Mouse (Mus musculus): ENCODE data around the gene Col23a1. TPM values are rescaled to one million over a fixed set of nuclear protein-coding genes. Genes with fewer than 3 reads are reported as not detected.

The Col23a1 gene
- polyA plus RNA-seq, 1 experiment = 0.76 TPM

DNA sequence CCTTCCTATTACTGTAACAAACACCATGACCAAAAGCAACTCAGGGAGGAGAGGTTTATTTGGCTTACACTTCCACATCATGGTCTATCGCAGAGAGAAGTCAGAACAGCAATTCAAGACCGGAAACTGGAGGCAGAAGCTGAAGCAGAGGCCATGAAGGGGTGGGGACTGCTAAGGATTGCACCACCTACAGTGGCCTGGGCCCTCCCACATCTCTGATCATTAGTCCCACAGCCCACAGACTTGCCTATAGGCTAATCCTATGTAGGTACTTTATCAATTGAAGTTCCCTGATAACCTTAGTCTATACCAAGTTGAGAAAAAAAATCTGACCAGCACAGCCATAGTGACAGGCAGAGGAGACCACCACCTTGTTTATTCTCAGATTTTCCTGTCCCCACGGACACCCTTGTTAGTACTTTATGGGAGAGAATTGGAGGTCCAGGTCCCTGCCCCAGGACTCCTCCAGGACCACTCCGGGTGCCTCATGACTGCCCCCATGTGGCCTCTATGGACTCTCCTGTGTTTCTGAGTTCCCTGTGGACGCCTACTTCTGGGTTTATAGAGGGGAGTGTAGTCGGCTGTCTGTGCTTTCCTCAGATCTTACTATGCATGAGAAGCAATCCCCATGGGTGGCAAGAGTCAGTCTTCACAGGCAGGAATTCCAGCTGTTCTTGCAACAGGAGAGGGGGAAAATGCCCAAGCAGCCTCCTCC is 157.1 kb downstream of the Col23a1 start:
- Histone ChIP-seq H3K4me3 (ENCODE audit: low read depth, low read length) (no peak overlapping the region), H3K27ac (ENCODE audit: insufficient read depth, low read length) (no peak overlapping the region), H3K9me3 (replicated peaks; ENCODE audit: control insufficient read depth, insufficient read depth, low read length, poor library complexity, severe bottlenecking) (no peaks in the 10 kb centered on the region), H3K27me3 (ENCODE audit: control insufficient read depth, insufficient read depth, low read length, poor library complexity, severe bottlenecking) (no peaks in the 10 kb centered on the region), H3K4me1 (ENCODE audit: control insufficient read depth, insufficient read depth, low read length) (no peaks in the 10 kb centered on the region), H3K36me3 (ENCODE audit: control insufficient read depth, insufficient read depth, low read length, poor library complexity, severe bottlenecking) (no peaks in the 10 kb centered on the region), H3K9ac (ENCODE audit: low read depth, poor library complexity, severe bottlenecking) (no peak overlapping the region)
- TF ChIP-seq POLR2A (IDR thresholded peaks at IDR 0.05; ENCODE audit: insufficient read depth, low read length) = no peak
- peak; percentile 54 for TF ChIP-seq CTCF (IDR thresholded peaks at IDR 0.05; ENCODE audit: low read depth, low read length)

DNA sequence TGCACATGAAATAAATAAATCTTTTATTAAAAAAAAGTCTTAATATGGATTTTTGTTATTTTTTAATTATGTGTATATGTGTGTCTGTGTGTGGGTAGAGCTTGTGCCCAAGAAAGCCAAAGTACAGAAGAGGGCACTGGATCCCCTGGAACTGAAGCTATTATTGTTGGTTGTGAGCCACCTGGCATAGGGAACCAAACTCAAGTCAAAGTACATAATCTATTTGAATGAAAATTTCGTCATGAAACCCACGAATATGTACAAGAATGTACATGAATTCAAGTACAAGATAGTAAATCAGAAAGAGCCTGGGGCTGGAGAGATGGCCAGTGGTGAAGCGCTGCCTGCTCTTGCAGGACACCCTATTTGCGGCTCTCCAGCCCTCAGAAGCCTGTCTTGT is 158.5 kb downstream of the Col23a1 start:
- no peak for TF ChIP-seq EP300 (IDR thresholded peaks at IDR 0.05; ENCODE audit: insufficient read depth, low read depth, low read length)
- TF ChIP-seq POLR2A (IDR thresholded peaks at IDR 0.05; ENCODE audit: insufficient read depth, low read length) = no peak
- TF ChIP-seq CTCF (IDR thresholded peaks at IDR 0.05; ENCODE audit: low read depth, low read length) = no peak
- no peak overlapping the region for H3K9ac ChIP-seq (ENCODE audit: low read depth, poor library complexity, severe bottlenecking)
- H3K4me3 ChIP-seq (ENCODE audit: low read depth, low read length) = no peak overlapping the region
- no peaks in the 10 kb centered on the region for H3K36me3 ChIP-seq (ENCODE audit: control insufficient read depth, insufficient read depth, low read length, poor library complexity, severe bottlenecking)
- no peak overlapping the region for H3K27ac ChIP-seq (ENCODE audit: insufficient read depth, low read length)
- H3K4me1 ChIP-seq (ENCODE audit: control insufficient read depth, insufficient read depth, low read length) = no peaks in the 10 kb centered on the region
- H3K9me3 ChIP-seq (replicated peaks; ENCODE audit: control insufficient read depth, insufficient read depth, low read length, poor library complexity, severe bottlenecking) = no peaks in the 10 kb centered on the region
- H3K27me3 ChIP-seq (ENCODE audit: control insufficient read depth, insufficient read depth, low read length, poor library complexity, severe bottlenecking) = no peaks in the 10 kb centered on the region

DNA sequence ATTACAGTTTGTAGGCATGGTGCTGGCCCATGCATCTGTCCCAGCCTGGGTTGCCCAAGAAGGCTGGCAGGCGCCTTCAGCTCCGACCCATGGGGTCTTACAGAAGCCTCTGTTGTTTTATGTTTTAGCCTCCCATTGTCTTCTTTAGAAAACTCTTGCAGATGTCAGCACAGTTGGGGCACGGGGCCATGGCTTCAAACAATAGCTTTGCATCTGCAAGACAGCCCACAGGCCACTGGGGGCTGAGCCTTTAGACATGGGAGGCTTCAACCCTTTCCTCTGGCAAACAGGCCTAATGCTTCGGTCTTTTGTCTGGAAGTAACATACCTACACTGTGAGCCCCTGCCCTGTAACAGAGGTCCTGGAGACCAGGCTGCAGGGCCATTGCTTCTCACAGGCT is 159.0 kb downstream of the Col23a1 start:
- H3K27me3 ChIP-seq (ENCODE audit: control insufficient read depth, insufficient read depth, low read length, poor library complexity, severe bottlenecking) = no peaks in the 10 kb centered on the region
- no peaks in the 10 kb centered on the region for H3K4me1 ChIP-seq (ENCODE audit: control insufficient read depth, insufficient read depth, low read length)
- TF ChIP-seq EP300 (IDR thresholded peaks at IDR 0.05; ENCODE audit: insufficient read depth, low read depth, low read length) = no peak
- TF ChIP-seq POLR2A (IDR thresholded peaks at IDR 0.05; ENCODE audit: insufficient read depth, low read length) = no peak
- no peak for TF ChIP-seq CTCF (IDR thresholded peaks at IDR 0.05; ENCODE audit: low read depth, low read length)
- H3K4me3 ChIP-seq (ENCODE audit: low read depth, low read length) = no peak overlapping the region
- H3K27ac ChIP-seq (ENCODE audit: insufficient read depth, low read length) = no peak overlapping the region
- no peaks in the 10 kb centered on the region for H3K36me3 ChIP-seq (ENCODE audit: control insufficient read depth, insufficient read depth, low read length, poor library complexity, severe bottlenecking)
- no peak overlapping the region for H3K9ac ChIP-seq (ENCODE audit: low read depth, poor library complexity, severe bottlenecking)
- no peaks in the 10 kb centered on the region for H3K9me3 ChIP-seq (replicated peaks; ENCODE audit: control insufficient read depth, insufficient read depth, low read length, poor library complexity, severe bottlenecking)

DNA sequence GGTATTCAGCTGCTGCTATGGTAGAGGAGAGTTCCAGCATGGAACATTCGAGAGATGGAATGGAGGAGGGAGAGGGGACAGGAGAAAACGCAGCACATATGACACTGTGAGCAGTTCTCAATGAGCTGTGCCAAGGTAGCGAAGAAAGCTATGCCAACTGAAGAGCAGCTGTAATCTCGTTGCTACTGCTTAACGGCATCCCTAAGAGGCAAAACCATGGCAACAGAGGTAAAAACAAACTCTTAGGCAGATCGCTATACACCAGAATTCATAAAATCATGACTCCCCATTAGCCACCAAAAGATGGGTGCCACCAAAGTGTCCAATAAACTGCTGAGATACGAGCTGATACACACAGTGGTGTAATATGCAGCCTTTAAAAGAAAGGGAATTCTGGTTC is 160.2 kb downstream of the Col23a1 start:
- Histone ChIP-seq H3K36me3 (ENCODE audit: control insufficient read depth, insufficient read depth, low read length, poor library complexity, severe bottlenecking) (no peaks in the 10 kb centered on the region), H3K9ac (ENCODE audit: low read depth, poor library complexity, severe bottlenecking) (no peak overlapping the region), H3K4me3 (ENCODE audit: low read depth, low read length) (no peak overlapping the region), H3K9me3 (replicated peaks; ENCODE audit: control insufficient read depth, insufficient read depth, low read length, poor library complexity, severe bottlenecking) (no peaks in the 10 kb centered on the region), H3K27me3 (ENCODE audit: control insufficient read depth, insufficient read depth, low read length, poor library complexity, severe bottlenecking) (no peaks in the 10 kb centered on the region), H3K27ac (ENCODE audit: insufficient read depth, low read length) (no peak overlapping the region), H3K4me1 (ENCODE audit: control insufficient read depth, insufficient read depth, low read length) (no peaks in the 10 kb centered on the region)
- no peak for TF ChIP-seq EP300 (IDR thresholded peaks at IDR 0.05; ENCODE audit: insufficient read depth, low read depth, low read length)
- no peak for TF ChIP-seq CTCF (IDR thresholded peaks at IDR 0.05; ENCODE audit: low read depth, low read length)
- TF ChIP-seq POLR2A (IDR thresholded peaks at IDR 0.05; ENCODE audit: insufficient read depth, low read length) = no peak

DNA sequence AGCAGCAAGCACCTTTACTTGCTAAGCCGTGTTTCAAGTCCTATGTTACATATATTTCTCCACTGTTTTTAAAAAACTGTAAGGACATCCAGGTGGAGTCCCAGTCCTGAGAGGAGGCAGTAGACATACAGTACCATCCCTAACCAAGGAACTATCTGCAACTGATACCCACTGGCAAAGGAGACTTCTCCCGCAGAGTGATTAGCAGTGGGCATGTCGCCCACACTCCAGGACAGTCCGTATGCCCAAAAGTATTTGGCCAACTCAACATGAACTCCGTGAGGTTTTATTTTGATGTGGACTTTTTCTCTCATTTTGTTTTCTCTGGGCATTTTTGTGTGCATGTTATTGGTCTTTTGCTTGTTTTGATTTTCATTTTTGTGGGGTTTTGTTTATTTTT is 161.6 kb downstream of the Col23a1 start:
- H3K4me1 ChIP-seq (ENCODE audit: control insufficient read depth, insufficient read depth, low read length) = no peaks in the 10 kb centered on the region
- H3K9me3 ChIP-seq (replicated peaks; ENCODE audit: control insufficient read depth, insufficient read depth, low read length, poor library complexity, severe bottlenecking) = no peaks in the 10 kb centered on the region
- H3K36me3 ChIP-seq (ENCODE audit: control insufficient read depth, insufficient read depth, low read length, poor library complexity, severe bottlenecking) = no peaks in the 10 kb centered on the region
- TF ChIP-seq EP300 (IDR thresholded peaks at IDR 0.05; ENCODE audit: insufficient read depth, low read depth, low read length) = no peak
- no peak for TF ChIP-seq CTCF (IDR thresholded peaks at IDR 0.05; ENCODE audit: low read depth, low read length)
- no peak for TF ChIP-seq POLR2A (IDR thresholded peaks at IDR 0.05; ENCODE audit: insufficient read depth, low read length)
- no peak overlapping the region for H3K4me3 ChIP-seq (ENCODE audit: low read depth, low read length)
- H3K27me3 ChIP-seq (ENCODE audit: control insufficient read depth, insufficient read depth, low read length, poor library complexity, severe bottlenecking) = no peaks in the 10 kb centered on the region
- no peak overlapping the region for H3K9ac ChIP-seq (ENCODE audit: low read depth, poor library complexity, severe bottlenecking)
- H3K27ac ChIP-seq (ENCODE audit: insufficient read depth, low read length) = no peak overlapping the region

DNA sequence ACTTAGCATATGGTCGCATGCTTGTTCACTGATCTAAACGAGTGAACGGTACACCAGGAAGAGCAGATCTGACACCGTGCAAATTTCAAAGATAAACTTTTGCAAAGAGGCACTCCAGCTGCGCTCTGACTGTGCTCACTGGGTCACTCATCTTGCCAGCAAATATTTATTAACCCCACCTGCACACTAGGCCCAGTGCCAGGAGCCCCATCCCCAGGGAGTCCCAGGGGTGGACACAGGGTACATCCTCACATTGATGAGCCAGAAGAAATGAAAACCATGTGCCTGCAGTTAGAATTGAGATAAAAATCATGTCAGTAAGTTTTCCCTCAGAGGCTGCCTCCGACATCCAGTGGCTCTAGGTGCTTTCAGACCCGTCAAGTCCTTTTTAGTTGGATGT is 162.2 kb downstream of the Col23a1 start:
- no peaks in the 10 kb centered on the region for H3K9me3 ChIP-seq (replicated peaks; ENCODE audit: control insufficient read depth, insufficient read depth, low read length, poor library complexity, severe bottlenecking)
- H3K36me3 ChIP-seq (ENCODE audit: control insufficient read depth, insufficient read depth, low read length, poor library complexity, severe bottlenecking) = no peaks in the 10 kb centered on the region
- no peaks in the 10 kb centered on the region for H3K27me3 ChIP-seq (ENCODE audit: control insufficient read depth, insufficient read depth, low read length, poor library complexity, severe bottlenecking)
- H3K9ac ChIP-seq (ENCODE audit: low read depth, poor library complexity, severe bottlenecking) = no peak overlapping the region
- no peak for TF ChIP-seq EP300 (IDR thresholded peaks at IDR 0.05; ENCODE audit: insufficient read depth, low read depth, low read length)
- TF ChIP-seq CTCF (IDR thresholded peaks at IDR 0.05; ENCODE audit: low read depth, low read length) = no peak
- no peak for TF ChIP-seq POLR2A (IDR thresholded peaks at IDR 0.05; ENCODE audit: insufficient read depth, low read length)
- H3K4me3 ChIP-seq (ENCODE audit: low read depth, low read length) = no peak overlapping the region
- H3K27ac ChIP-seq (ENCODE audit: insufficient read depth, low read length) = no peak overlapping the region
- H3K4me1 ChIP-seq (ENCODE audit: control insufficient read depth, insufficient read depth, low read length) = no peaks in the 10 kb centered on the region
